Mouse (Mus musculus) lung, postnatal 0 days (tissue): ENCODE results near the gene Gm15557. TPM values are rescaled to one million over a fixed set of nuclear protein-coding genes. Genes with fewer than 3 reads are reported as not detected.
A peak's percentile ranks its signal among the peaks of the same experiment; 100 is the strongest.

Experiments
- ATAC-seq: fragments of 200-750 bp; cut with Nextera tagmentation; 2 replicates; pipeline ENCODE4 v1.8.0; 2017; ENCODE audit warnings: moderate library complexity
- DNase-seq: peaks from one replicate; pipeline ENCODE4 v3.0.0-alpha.2; 2016; ENCODE audit warnings: low spot score
- H3K27ac ChIP-seq: fragments of 300-500 bp; sonication (generic); 2 replicates; pipeline ENCODE4 v1.5.1; 2014; ENCODE audit warnings: antibody characterized with exemption, mild to moderate bottlenecking, low read length, mixed read lengths
- H3K27me3 ChIP-seq: fragments of 300-500 bp; sonication (generic); replicated peaks from 2 replicates; pipeline ENCODE4 v1.6.1; 2014; ENCODE audit warnings: low read length, mixed read lengths; ENCODE audit not compliant: insufficient read depth
- H3K36me3 ChIP-seq: fragments of 300-500 bp; sonication (generic); 2 replicates; pipeline ENCODE4 v1.6.1; 2014; ENCODE audit warnings: low read length, mixed read lengths; ENCODE audit not compliant: insufficient read depth
- H3K4me1 ChIP-seq: fragments of 300-500 bp; sonication (generic); 2 replicates; pipeline ENCODE4 v1.6.1; 2014; ENCODE audit warnings: antibody characterized with exemption, low read depth, low read length, mixed read lengths; ENCODE audit not compliant: insufficient read depth
- H3K4me2 ChIP-seq: fragments of 300-500 bp; sonication (generic); replicated peaks from 2 replicates; pipeline ENCODE4 v1.6.1; 2014; ENCODE audit warnings: low read depth, mild to moderate bottlenecking, low read length, moderate library complexity, mixed read lengths
- H3K4me3 ChIP-seq: fragments of 300-500 bp; sonication (generic); 2 replicates; pipeline ENCODE4 v1.5.1; 2014; ENCODE audit warnings: low read depth, low read length
- H3K9ac ChIP-seq: fragments of 300-500 bp; sonication (generic); replicated peaks from 2 replicates; pipeline ENCODE4 v1.6.1; 2014; ENCODE audit warnings: low read depth, mild to moderate bottlenecking
- H3K9me3 ChIP-seq: fragments of 300-500 bp; sonication (generic); 2 replicates; pipeline ENCODE4 v1.6.1; 2016; ENCODE audit warnings: low read length, mixed read lengths
- CTCF ChIP-seq: IDR thresholded peaks from 2 replicates; pipeline ENCODE4 v1.5.1; 2016; ENCODE audit warnings: antibody characterized with exemption, mild to moderate bottlenecking
- EP300 ChIP-seq: IDR thresholded peaks from 2 replicates; pipeline ENCODE4 v1.6.1; 2016; ENCODE audit warnings: antibody characterized with exemption, mild to moderate bottlenecking, control low read depth
- WGBS: fragments of 180-500 bp; shearing (Covaris S2); extraction: QIAGEN DNeasy Blood & Tissue Kit; methylation state at CpG from one replicate; pipeline ENCODE4 v1.1.7; 2014; 5-methylcytosine and 5-hydroxymethylcytosine counted together
- polyA plus RNA-seq: library from polyadenylated mRNA; unstranded; fragments of >200 nt; fragmentation: Nextera tagmentation; extraction: Ambion mirVana; gene quantifications from 2 replicates; pipeline ENCODE4 v1.2.1, GENCODE M21; 2015

Gene Gm15557
- polyA plus RNA-seq, 1 experiment from 2014 or later: not detected

DNA sequence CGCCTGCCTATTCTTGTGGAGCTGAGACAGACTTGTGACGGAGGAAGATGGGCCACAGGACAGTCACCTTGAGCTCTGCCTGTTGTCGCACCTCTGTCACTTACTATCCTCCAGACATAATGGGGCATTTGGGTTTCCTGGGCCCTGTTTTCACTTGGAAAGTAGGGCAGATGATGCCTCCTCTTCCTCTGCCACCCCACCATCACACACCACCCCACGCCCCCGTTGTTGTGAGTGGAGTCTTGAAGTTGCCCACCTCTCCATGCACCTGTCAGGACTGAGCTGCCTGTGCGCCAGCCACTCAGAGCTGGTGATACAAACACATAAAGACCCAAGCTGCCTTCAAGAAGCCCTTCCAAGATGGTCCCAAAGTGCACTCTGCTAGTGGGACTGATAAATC, 46.6 kb downstream of the Gm15557 start:
- ATAC-seq (no peak), DNase-seq (no peak)
- H3K27ac ChIP-seq: no peak overlapping the region
- H3K4me3 ChIP-seq: no peak overlapping the region
- H3K9ac ChIP-seq: no peak overlapping the region
- H3K27me3 ChIP-seq: no peaks in the 10 kb centered on the region
- H3K4me2 ChIP-seq: no peak overlapping the region
- H3K4me1 ChIP-seq: no peaks in the 10 kb centered on the region
- 98% methylated on average over 6 of the region's 6 CpGs for WGBS
- peaks cover 42% of the 10 kb centered on the region for H3K36me3 ChIP-seq
- H3K9me3 ChIP-seq: no peaks in the 10 kb centered on the region
- no peak for TF ChIP-seq EP300
- TF ChIP-seq CTCF: no peak

- TF ChIP-seq EP300: no peak
- TF ChIP-seq CTCF: no peak
- WGBS: 62% methylated on average over 4 of the region's 4 CpGs
- Histone ChIP-seq H3K9me3 (no peaks in the 10 kb centered on the region), H3K4me3 (no peak overlapping the region), H3K27me3 (no peaks in the 10 kb centered on the region), H3K27ac (no peak overlapping the region), H3K36me3 (peaks cover 31% of the 10 kb centered on the region), H3K4me1 (no peaks in the 10 kb centered on the region), H3K4me2 (no peak overlapping the region), H3K9ac (no peak overlapping the region)
- DNase-seq (no peak), ATAC-seq (no peak)
Observed at GRCm38 (mm10) chr2:155989085-155989484, 48.6 kb downstream of the Gm15557 start.

GRCm38 (mm10) chr2:155991151-155991550, 50.6 kb downstream of the Gm15557 start:
- Histone ChIP-seq H3K9ac (no peak overlapping the region), H3K27me3 (no peaks in the 10 kb centered on the region), H3K4me3 (no peak overlapping the region), H3K36me3 (peaks cover 16% of the 10 kb centered on the region; the same call in 1 of the 2 replicates), H3K4me1 (no peaks in the 10 kb centered on the region), H3K4me2 (no peak overlapping the region), H3K9me3 (no peaks in the 10 kb centered on the region), H3K27ac (no peak overlapping the region)
- ATAC-seq: no peak
- no peak for TF ChIP-seq EP300
- TF ChIP-seq CTCF: no peak
- WGBS: 69% methylated on average over 10 of the region's 10 CpGs
- DNase-seq: no peak

GRCm38 (mm10) chr2:155991863-155992321, 51.4 kb downstream of the Gm15557 start:
- ATAC-seq (peak; percentile 90), DNase-seq (peak; percentile 84)
- Histone ChIP-seq H3K27ac (peak overlapping the region; percentile 14; the same call in 1 of the 2 replicates), H3K36me3 (peaks cover 21% of the 10 kb centered on the region; the same call in 1 of the 2 replicates), H3K9ac (no peak overlapping the region), H3K4me2 (no peak overlapping the region), H3K4me1 (no peaks in the 10 kb centered on the region), H3K27me3 (no peaks in the 10 kb centered on the region), H3K4me3 (no peak overlapping the region), H3K9me3 (no peaks in the 10 kb centered on the region)
- 58% methylated on average over 14 of the region's 14 CpGs for WGBS
- TF ChIP-seq EP300 (no peak), CTCF (peak; percentile 39)

Other genes starting within 250 kb of the Gm15557 start
- 83.5 and 86.0 TPM in 2 replicates for gene Trpc4ap, start 248.3 kb upstream of the Gm15557 start, polyA plus RNA-seq
- 46.6 and 47.3 TPM in 2 replicates for gene Edem2, start 211.3 kb upstream of the Gm15557 start, polyA plus RNA-seq
- gene Gm17581, start 204.9 kb upstream of the Gm15557 start, polyA plus RNA-seq: not detected in 2 replicates
- 9.1 and 9.7 TPM in 2 replicates for gene Procr, start 189.6 kb upstream of the Gm15557 start, polyA plus RNA-seq
- 0.05 and 0.11 TPM in 2 replicates for gene Mmp24, start 165.4 kb upstream of the Gm15557 start, polyA plus RNA-seq
- 31.4 and 32.9 TPM in 2 replicates for gene BC029722, start 121.3 kb upstream of the Gm15557 start, polyA plus RNA-seq
- gene Eif6, start 113.8 kb upstream of the Gm15557 start, polyA plus RNA-seq: 127 and 141 TPM in 2 replicates
- gene Fam83c, start 105.9 kb upstream of the Gm15557 start, polyA plus RNA-seq: 0.04 TPM in 1 of 2 replicates, not detected in the other
- gene Uqcc1, start 10.4 kb upstream of the Gm15557 start, polyA plus RNA-seq: 24.4 and 35.1 TPM in 2 replicates
- gene Gdf5, start 4.6 kb downstream of the Gm15557 start, polyA plus RNA-seq: 1.7 and 2.7 TPM in 2 replicates
- gene Cep250, start 15.7 kb downstream of the Gm15557 start, polyA plus RNA-seq: 6.6 and 7.4 TPM in 2 replicates
- gene 6430550D23Rik, start 67.2 kb downstream of the Gm15557 start, polyA plus RNA-seq: 1.0 and 1.1 TPM in 2 replicates
- gene Ergic3, start 67.3 kb downstream of the Gm15557 start, polyA plus RNA-seq: 168 and 181 TPM in 2 replicates
- 0.06 and 0.36 TPM in 2 replicates for gene Fer1l4, start 112.2 kb downstream of the Gm15557 start, polyA plus RNA-seq
- gene Spag4, start 124.4 kb downstream of the Gm15557 start, polyA plus RNA-seq: 0.74 and 0.89 TPM in 2 replicates
- gene Cpne1, start 171.2 kb downstream of the Gm15557 start, polyA plus RNA-seq: 38.3 and 42.3 TPM in 2 replicates
- 10.1 and 10.7 TPM in 2 replicates for gene Rbm12, start 171.2 kb downstream of the Gm15557 start, polyA plus RNA-seq
- gene Gm28036, start 186.4 kb downstream of the Gm15557 start, polyA plus RNA-seq: 5.2 and 5.6 TPM in 2 replicates
- 316 and 344 TPM in 2 replicates for gene Romo1, start 203.3 kb downstream of the Gm15557 start, polyA plus RNA-seq
- gene Nfs1, start 203.5 kb downstream of the Gm15557 start, polyA plus RNA-seq: 33.7 and 34.0 TPM in 2 replicates
- 654 and 692 TPM in 2 replicates for gene Rbm39, start 239.5 kb downstream of the Gm15557 start, polyA plus RNA-seq